Mouse (Mus musculus): ENCODE measurements at regions not wholly inside any gene's neighbourhood (a gene's known extent, or its start where the extent isn't known, plus 50 kb on each side); places are given as distances from the start of the nearest gene placed in this dataset.

GRCm38 (mm10) chr2:45608926-45609325, 491.7 kb upstream of the Zeb2 start:
- H3K4me3 ChIP-seq (replicated peaks; ENCODE audit: insufficient read depth, low read depth, low read length) = no peak overlapping the region
- no peak for DNase-seq
- H3K27me3 ChIP-seq (ENCODE audit: control insufficient read depth, insufficient read depth, low read length) = no peaks in the 10 kb centered on the region
- H3K27ac ChIP-seq (ENCODE audit: insufficient read depth, low read length) = no peak overlapping the region
- 94% methylated on average over 1 of the region's 1 CpGs for WGBS
- TF ChIP-seq CTCF (IDR thresholded peaks at IDR 0.05; ENCODE audit: borderline replicate concordance, insufficient read depth, low read depth, low read length) (no peak), POLR2A (IDR thresholded peaks at IDR 0.05; ENCODE audit: borderline replicate concordance, insufficient read depth, low read length) (no peak)
- no peaks in the 10 kb centered on the region for H3K4me1 ChIP-seq (ENCODE audit: control insufficient read depth, insufficient read depth, low read length)

DNA sequence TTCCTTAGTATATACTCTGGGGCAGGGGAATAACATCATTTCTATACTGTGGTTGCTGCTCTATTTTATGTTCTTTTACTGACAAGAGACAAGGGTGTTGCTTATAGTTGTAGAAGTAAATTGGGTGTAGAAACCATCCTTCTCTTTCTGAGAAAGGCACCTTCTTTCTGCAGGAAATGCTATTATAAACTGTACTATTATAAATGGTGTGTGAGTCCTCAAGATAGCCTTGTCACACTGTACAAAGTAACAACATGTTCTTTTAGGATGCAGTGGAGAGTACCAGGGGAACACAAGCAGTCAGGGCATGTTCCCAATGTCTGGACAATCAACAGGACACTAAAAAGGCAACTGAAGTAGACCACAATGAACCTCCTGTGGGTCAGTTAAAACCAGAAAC, 490.2 kb upstream of the Zeb2 start:
- no peaks in the 10 kb centered on the region for H3K4me1 ChIP-seq (ENCODE audit: control insufficient read depth, insufficient read depth, low read length)
- H3K27me3 ChIP-seq (ENCODE audit: control insufficient read depth, insufficient read depth, low read length) = no peaks in the 10 kb centered on the region
- no peak for TF ChIP-seq POLR2A (IDR thresholded peaks at IDR 0.05; ENCODE audit: borderline replicate concordance, insufficient read depth, low read length)
- TF ChIP-seq CTCF (IDR thresholded peaks at IDR 0.05; ENCODE audit: borderline replicate concordance, insufficient read depth, low read depth, low read length) = no peak
- H3K4me3 ChIP-seq (replicated peaks; ENCODE audit: insufficient read depth, low read depth, low read length) = no peak overlapping the region
- no peak overlapping the region for H3K27ac ChIP-seq (ENCODE audit: insufficient read depth, low read length)
- no peak for DNase-seq

DNA sequence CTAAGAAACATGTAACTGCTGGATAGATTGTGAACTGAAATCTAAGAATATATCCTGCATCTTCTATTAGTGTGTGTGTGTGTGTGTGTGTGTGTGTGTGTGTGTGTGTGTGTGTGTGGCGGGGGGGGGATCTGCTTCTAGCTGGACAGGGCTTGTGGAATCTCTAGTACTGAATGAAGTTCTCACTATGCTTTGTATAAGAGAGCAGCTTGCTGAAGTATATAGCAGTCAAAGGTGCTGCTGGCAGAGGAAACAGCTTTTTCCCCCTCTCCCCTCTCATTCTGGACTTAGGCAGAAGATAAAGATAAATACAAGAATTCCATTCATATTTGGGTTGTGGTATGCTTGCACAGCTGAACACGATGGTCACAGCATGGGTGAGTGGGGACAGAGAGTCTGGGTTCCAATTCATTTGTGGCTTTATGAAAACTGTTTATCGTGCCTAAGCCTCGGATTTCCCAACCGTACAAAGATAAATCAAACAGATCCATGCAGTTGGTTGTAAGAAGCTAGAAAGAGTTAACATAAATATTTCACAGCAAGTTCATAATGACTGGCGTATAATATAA, 484.2 kb upstream of the Zeb2 start:
- Histone ChIP-seq H3K27me3 (ENCODE audit: control insufficient read depth, insufficient read depth, low read length) (no peaks in the 10 kb centered on the region), H3K4me1 (ENCODE audit: control insufficient read depth, insufficient read depth, low read length) (no peaks in the 10 kb centered on the region), H3K4me3 (replicated peaks; ENCODE audit: insufficient read depth, low read depth, low read length) (no peak overlapping the region), H3K27ac (ENCODE audit: insufficient read depth, low read length) (no peak overlapping the region)
- WGBS = 88% methylated on average over 6 of the region's 6 CpGs
- TF ChIP-seq CTCF (IDR thresholded peaks at IDR 0.05; ENCODE audit: borderline replicate concordance, insufficient read depth, low read depth, low read length) = no peak
- no peak for TF ChIP-seq POLR2A (IDR thresholded peaks at IDR 0.05; ENCODE audit: borderline replicate concordance, insufficient read depth, low read length)
- no peak for DNase-seq

- H3K4me1 ChIP-seq (ENCODE audit: control insufficient read depth, insufficient read depth, low read length) = no peaks in the 10 kb centered on the region
- no peak overlapping the region for H3K4me3 ChIP-seq (replicated peaks; ENCODE audit: insufficient read depth, low read depth, low read length)
- DNase-seq = no peak
- 89% methylated on average over 4 of the region's 4 CpGs for WGBS
- TF ChIP-seq CTCF (IDR thresholded peaks at IDR 0.05; ENCODE audit: borderline replicate concordance, insufficient read depth, low read depth, low read length) (no peak), POLR2A (IDR thresholded peaks at IDR 0.05; ENCODE audit: borderline replicate concordance, insufficient read depth, low read length) (no peak)
- no peak overlapping the region for H3K27ac ChIP-seq (ENCODE audit: insufficient read depth, low read length)
- H3K27me3 ChIP-seq (ENCODE audit: control insufficient read depth, insufficient read depth, low read length) = no peaks in the 10 kb centered on the region
Observed at GRCm38 (mm10) chr2:45593765-45594164, 476.6 kb upstream of the Zeb2 start.

- Histone ChIP-seq H3K27me3 (ENCODE audit: control insufficient read depth, insufficient read depth, low read length) (no peaks in the 10 kb centered on the region), H3K4me1 (ENCODE audit: control insufficient read depth, insufficient read depth, low read length) (no peaks in the 10 kb centered on the region), H3K4me3 (replicated peaks; ENCODE audit: insufficient read depth, low read depth, low read length) (no peak overlapping the region), H3K27ac (ENCODE audit: insufficient read depth, low read length) (no peak overlapping the region)
- TF ChIP-seq POLR2A (IDR thresholded peaks at IDR 0.05; ENCODE audit: borderline replicate concordance, insufficient read depth, low read length) = no peak
- TF ChIP-seq CTCF (IDR thresholded peaks at IDR 0.05; ENCODE audit: borderline replicate concordance, insufficient read depth, low read depth, low read length) = no peak
- WGBS = 71% methylated on average over 1 of the region's 1 CpGs
- no peak for DNase-seq
Observed at GRCm38 (mm10) chr2:45590980-45591379, 473.8 kb upstream of the Zeb2 start.

GRCm38 (mm10) chr2:45588248-45588647, 471.1 kb upstream of the Zeb2 start:
- no peak overlapping the region for H3K4me3 ChIP-seq (replicated peaks; ENCODE audit: insufficient read depth, low read depth, low read length)
- H3K27ac ChIP-seq (ENCODE audit: insufficient read depth, low read length) = no peak overlapping the region
- H3K27me3 ChIP-seq (ENCODE audit: control insufficient read depth, insufficient read depth, low read length) = no peaks in the 10 kb centered on the region
- 92% methylated on average over 2 of the region's 2 CpGs for WGBS
- DNase-seq = no peak
- no peaks in the 10 kb centered on the region; the same call in 1 of the 2 replicates for H3K4me1 ChIP-seq (ENCODE audit: control insufficient read depth, insufficient read depth, low read length)
- no peak for TF ChIP-seq CTCF (IDR thresholded peaks at IDR 0.05; ENCODE audit: borderline replicate concordance, insufficient read depth, low read depth, low read length)
- no peak for TF ChIP-seq POLR2A (IDR thresholded peaks at IDR 0.05; ENCODE audit: borderline replicate concordance, insufficient read depth, low read length)

GRCm38 (mm10) chr2:45586588-45587200, 469.5 kb upstream of the Zeb2 start:
- Histone ChIP-seq H3K4me1 (ENCODE audit: control insufficient read depth, insufficient read depth, low read length) (no peaks in the 10 kb centered on the region; the same call in 1 of the 2 replicates), H3K4me3 (replicated peaks; ENCODE audit: insufficient read depth, low read depth, low read length) (no peak overlapping the region), H3K27me3 (ENCODE audit: control insufficient read depth, insufficient read depth, low read length) (no peaks in the 10 kb centered on the region), H3K27ac (ENCODE audit: insufficient read depth, low read length) (no peak overlapping the region)
- WGBS = 53% methylated on average over 1 of the region's 1 CpGs
- no peak for DNase-seq
- TF ChIP-seq POLR2A (IDR thresholded peaks at IDR 0.05; ENCODE audit: borderline replicate concordance, insufficient read depth, low read length) (no peak), CTCF (IDR thresholded peaks at IDR 0.05; ENCODE audit: borderline replicate concordance, insufficient read depth, low read depth, low read length) (no peak)

DNA sequence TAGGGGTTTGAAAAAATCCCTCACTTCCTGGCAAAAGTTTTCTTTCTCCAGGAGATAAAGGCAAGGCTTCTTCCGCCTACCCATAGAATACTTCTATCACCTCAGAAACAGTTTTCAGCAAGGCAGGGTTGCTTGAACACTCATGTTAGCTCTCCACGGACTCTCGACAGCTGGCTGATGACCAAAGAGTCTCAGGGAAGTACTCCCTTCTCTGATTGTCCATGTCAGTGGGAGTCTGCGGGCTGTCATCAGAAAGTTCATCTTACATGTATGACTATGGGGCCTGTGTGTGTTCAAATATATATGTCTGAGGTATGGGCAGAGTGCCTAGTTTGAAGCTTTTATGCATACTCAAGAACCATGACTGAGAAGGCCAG, 464.3 kb upstream of the Zeb2 start:
- DNase-seq = no peak
- no peaks in the 10 kb centered on the region for H3K27me3 ChIP-seq (ENCODE audit: control insufficient read depth, insufficient read depth, low read length)
- no peak overlapping the region for H3K4me3 ChIP-seq (replicated peaks; ENCODE audit: insufficient read depth, low read depth, low read length)
- TF ChIP-seq CTCF (IDR thresholded peaks at IDR 0.05; ENCODE audit: borderline replicate concordance, insufficient read depth, low read depth, low read length) (no peak), POLR2A (IDR thresholded peaks at IDR 0.05; ENCODE audit: borderline replicate concordance, insufficient read depth, low read length) (no peak)
- no peak overlapping the region for H3K27ac ChIP-seq (ENCODE audit: insufficient read depth, low read length)
- 38% methylated on average over 4 of the region's 4 CpGs for WGBS
- H3K4me1 ChIP-seq (ENCODE audit: control insufficient read depth, insufficient read depth, low read length) = no peaks in the 10 kb centered on the region; the same call in 1 of the 2 replicates
